Mouse (Mus musculus) kidney, adult 2 months (tissue): ENCODE data around the gene Mrps18b. TPM values are rescaled to one million over a fixed set of nuclear protein-coding genes. Genes with fewer than 3 reads are reported as not detected.
A peak's percentile ranks its signal among the peaks of the same experiment; 100 is the strongest.

Source experiments
- DNase-seq: peaks from one replicate; pipeline ENCODE4 v3.0.0; 2021
- H3K27ac ChIP-seq: fragments of 200-500 bp; 2 replicates; pipeline ENCODE4 v1.5.1; 2012; ENCODE audit warnings: low read depth, low read length, control low read depth, inconsistent platforms; ENCODE audit not compliant: insufficient read depth
- H3K27me3 ChIP-seq: fragments of 200-500 bp; replicated peaks from 2 replicates; pipeline ENCODE4 v1.6.1; 2012; ENCODE audit warnings: mild to moderate bottlenecking, moderate library complexity, low read length, inconsistent platforms; ENCODE audit not compliant: control insufficient read depth, insufficient read depth
- H3K36me3 ChIP-seq: fragments of 200-500 bp; 2 replicates; pipeline ENCODE4 v1.6.1; 2012; ENCODE audit warnings: mild to moderate bottlenecking, moderate library complexity, low read length, inconsistent platforms; ENCODE audit not compliant: control insufficient read depth, insufficient read depth
- H3K4me1 ChIP-seq: fragments of 200-500 bp; 2 replicates; pipeline ENCODE4 v1.6.1; 2011; ENCODE audit warnings: low read length; ENCODE audit not compliant: control insufficient read depth, insufficient read depth
- H3K4me3 ChIP-seq: fragments of 200-500 bp; 2 replicates; pipeline ENCODE4 v1.5.1; 2011; ENCODE audit warnings: mild to moderate bottlenecking, low read depth, low read length, control low read depth; ENCODE audit not compliant: insufficient read depth
- CTCF ChIP-seq: fragments of 200-500 bp; conservative IDR thresholded peaks from 2 replicates; pipeline ENCODE4 v1.5.1; 2011; ENCODE audit warnings: low read depth, mild to moderate bottlenecking, control low read depth, low read length, moderate library complexity, mixed read lengths; ENCODE audit not compliant: insufficient read depth, insufficient read length
- POLR2A ChIP-seq: fragments of 200-500 bp; IDR thresholded peaks from one replicate; pipeline ENCODE4 v1.6.1; 2011; ENCODE audit warnings: low read depth, low read length, control low read depth
- WGBS: fragments of 180-500 bp; shearing (Covaris S2); methylation state at CpG from one replicate; pipeline ENCODE4 v1.1.7; 2018; 5-methylcytosine and 5-hydroxymethylcytosine counted together
- polyA plus RNA-seq: library from polyadenylated mRNA; depleted of rRNA; stranded (reverse); fragments of >200 nt; gene quantifications from 2 replicates; pipeline ENCODE4 v1.2.3, GENCODE M21; 2012

Mrps18b gene
- polyA plus RNA-seq, 1 experiment = 91.4 TPM

DNA sequence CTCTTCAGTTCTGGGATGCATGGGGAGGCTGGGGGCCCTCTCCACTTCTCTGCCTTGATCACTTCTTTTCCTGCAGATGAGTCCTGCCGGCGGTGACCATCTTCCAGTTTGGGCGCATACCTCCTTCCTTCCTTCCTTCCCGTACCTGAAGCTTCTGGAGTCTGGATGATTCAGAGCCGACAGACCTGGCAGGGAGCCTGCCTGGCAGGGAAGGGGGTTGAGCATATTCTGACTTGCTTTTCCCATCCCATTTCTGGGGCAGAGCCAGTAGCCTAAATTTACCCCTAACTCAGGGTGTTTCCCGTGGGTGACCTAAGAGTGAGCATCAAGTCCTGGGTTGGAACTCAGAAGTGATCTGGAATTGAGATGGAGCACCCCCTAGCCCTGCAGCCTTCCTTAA is 41.5 kb downstream of the Mrps18b start:
- H3K27ac ChIP-seq = peak overlapping the region; percentile 31; the same call in 1 of the 2 replicates
- no peak overlapping the region for H3K4me3 ChIP-seq
- peak; percentile 73 for DNase-seq
- no peaks in the 10 kb centered on the region for H3K36me3 ChIP-seq
- H3K27me3 ChIP-seq = no peaks in the 10 kb centered on the region
- no peak for TF ChIP-seq CTCF
- no peak for TF ChIP-seq POLR2A
- 84% methylated on average over 6 of the region's 6 CpGs for WGBS
- no peaks in the 10 kb centered on the region; the same call in 1 of the 2 replicates for H3K4me1 ChIP-seq

DNA sequence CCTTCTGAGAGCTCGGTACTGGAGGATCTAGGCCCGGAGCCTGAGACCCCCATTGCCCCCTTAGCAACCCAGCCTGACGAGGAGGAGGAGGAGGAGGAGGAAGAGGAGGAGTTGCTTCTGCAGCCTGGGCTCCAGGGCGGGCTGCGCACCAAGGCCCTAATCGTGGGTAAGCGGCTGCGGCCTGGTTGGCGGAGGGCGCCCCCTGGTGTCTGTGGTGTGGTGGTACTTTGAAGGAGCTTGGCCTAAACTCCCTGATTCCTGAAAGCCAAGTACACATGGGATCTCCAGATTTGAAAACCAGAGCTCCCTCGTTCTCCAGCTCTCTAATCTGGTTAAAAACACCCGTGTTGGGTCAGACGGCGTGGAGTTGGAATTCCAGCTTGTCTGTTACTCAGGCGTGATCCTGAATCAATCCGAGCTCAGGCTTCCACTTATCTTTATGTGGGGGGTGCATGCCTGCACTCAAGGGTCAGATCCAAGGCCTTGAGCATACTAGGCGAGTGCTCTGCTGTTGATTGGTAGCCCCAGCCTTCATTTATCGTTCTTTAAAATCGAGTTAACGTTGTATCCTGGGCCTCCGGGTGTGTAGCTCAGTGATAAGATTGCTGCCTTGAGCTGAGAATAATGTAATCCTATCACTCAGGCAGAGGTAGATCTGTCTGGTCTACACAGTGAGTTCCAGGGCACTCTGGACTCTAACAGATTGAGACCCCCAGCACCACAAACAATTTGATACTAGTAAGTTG is 42.2 kb downstream of the Mrps18b start:
- Histone ChIP-seq H3K36me3 (no peaks in the 10 kb centered on the region), H3K27me3 (no peaks in the 10 kb centered on the region), H3K27ac (no peak overlapping the region), H3K4me3 (no peak overlapping the region), H3K4me1 (no peaks in the 10 kb centered on the region)
- TF ChIP-seq CTCF (peak; percentile 90), POLR2A (no peak)
- 27% methylated on average over 21 of the region's 21 CpGs for WGBS
- DNase-seq = peak; percentile 89

GRCm38 (mm10) chr17:35870884-35871696 is 45.1 kb downstream of the Mrps18b start:
- WGBS = 64% methylated on average over 8 of the region's 8 CpGs
- no peaks in the 10 kb centered on the region for H3K36me3 ChIP-seq
- H3K27me3 ChIP-seq = no peaks in the 10 kb centered on the region
- no peaks in the 10 kb centered on the region for H3K4me1 ChIP-seq
- TF ChIP-seq POLR2A (no peak), CTCF (peak; percentile 39; the same call in 1 of the 2 replicates)
- peak overlapping the region; percentile 58; the same call in 1 of the 2 replicates for H3K4me3 ChIP-seq
- no peak for DNase-seq
- peak overlapping the region; percentile 83; the same call in 1 of the 2 replicates for H3K27ac ChIP-seq

DNA sequence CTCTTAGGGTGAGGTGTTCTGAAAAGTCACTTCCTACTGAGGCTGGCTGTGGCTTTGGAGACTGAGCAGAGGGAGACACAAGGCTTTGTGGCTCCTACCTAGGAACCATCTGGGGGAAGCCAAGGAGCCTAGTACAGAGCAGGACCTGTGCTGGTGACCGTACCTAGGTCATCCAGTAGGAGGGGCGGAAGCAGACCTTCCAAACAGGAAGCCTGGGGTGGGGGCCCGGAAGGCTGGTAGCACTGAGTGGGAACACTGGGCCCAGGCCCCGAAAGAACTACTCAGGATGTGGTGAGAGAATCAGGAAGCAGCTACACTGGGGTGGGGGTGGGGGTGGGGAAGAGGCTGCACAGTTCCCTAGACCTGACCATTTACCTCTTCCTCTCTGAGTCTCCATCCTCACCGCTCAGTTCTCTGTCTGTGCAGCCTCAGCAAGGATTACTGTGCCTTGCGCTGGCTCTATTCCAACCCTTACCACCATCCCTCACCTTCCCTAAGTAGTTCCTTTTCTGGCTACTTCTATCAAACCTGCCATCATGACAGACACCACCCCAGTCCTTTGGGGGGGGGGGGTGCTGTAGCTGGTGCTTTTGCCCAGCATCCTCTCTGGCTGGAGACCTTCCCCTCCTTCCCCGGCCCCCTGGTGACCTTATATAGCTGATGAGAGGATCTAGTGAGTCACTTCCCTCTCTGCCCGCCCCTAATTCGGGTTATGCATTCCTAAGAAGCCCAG is 45.9 kb downstream of the Mrps18b start:
- peak; percentile 81 for DNase-seq
- 50% methylated on average over 9 of the region's 9 CpGs for WGBS
- TF ChIP-seq CTCF = no peak
- no peak for TF ChIP-seq POLR2A

DNA sequence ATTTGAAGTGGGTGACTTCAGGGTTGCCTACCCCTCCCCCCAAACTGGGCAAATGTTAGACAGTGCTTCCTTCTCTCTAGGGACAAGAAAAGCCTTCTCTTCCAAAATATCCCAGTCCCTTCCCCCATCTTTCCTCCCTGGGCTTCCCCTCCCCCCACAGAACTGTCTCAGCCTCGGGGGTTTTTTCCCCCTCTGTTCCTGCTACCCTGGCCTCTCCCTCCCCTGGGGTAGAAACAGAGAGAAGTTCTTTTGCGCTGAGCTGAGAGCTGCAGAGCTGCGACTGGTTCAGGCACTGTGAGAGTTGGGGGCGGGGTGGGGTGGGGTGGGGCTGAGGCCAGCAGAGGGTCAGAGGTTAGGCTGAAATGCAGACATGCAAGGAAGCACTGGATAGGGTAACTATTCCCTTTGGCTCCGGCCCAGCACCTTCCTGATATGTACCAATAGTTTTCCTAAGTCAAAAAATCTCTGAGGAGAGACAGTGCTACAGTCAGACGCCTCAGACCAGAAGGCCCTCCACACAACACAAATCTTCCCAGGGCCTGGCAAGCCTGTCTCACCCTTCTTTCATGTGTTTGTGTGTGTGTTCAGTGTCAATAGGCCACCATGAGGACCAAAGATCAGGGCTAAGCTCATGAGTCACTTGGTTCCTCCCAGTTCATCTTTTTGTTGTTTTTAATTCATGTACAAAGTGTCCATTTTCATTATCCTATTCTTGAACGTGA is 46.7 kb downstream of the Mrps18b start:
- Histone ChIP-seq H3K4me3 (peak overlapping the region; percentile 58), H3K27ac (peak overlapping the region; percentile 79), H3K36me3 (no peaks in the 10 kb centered on the region), H3K4me1 (no peaks in the 10 kb centered on the region; the same call in 1 of the 2 replicates), H3K27me3 (no peaks in the 10 kb centered on the region)
- peak; percentile 66 for DNase-seq
- 17% methylated on average over 7 of the region's 7 CpGs for WGBS
- TF ChIP-seq CTCF = no peak
- no peak for TF ChIP-seq POLR2A

More for the DNA sequence above, 45.9 kb downstream of the Mrps18b start:
- Histone ChIP-seq H3K27me3 (no peaks in the 10 kb centered on the region), H3K4me3 (peak overlapping the region; percentile 58), H3K27ac (peak overlapping the region; percentile 83), H3K4me1 (no peaks in the 10 kb centered on the region), H3K36me3 (no peaks in the 10 kb centered on the region)

- DNase-seq = no peak
- Histone ChIP-seq H3K4me3 (peak overlapping the region; percentile 58), H3K27ac (peak overlapping the region; percentile 36), H3K36me3 (no peaks in the 10 kb centered on the region), H3K27me3 (no peaks in the 10 kb centered on the region), H3K4me1 (no peaks in the 10 kb centered on the region; the same call in 1 of the 2 replicates)
- TF ChIP-seq CTCF (no peak), POLR2A (no peak)
- 21% methylated on average over 7 of the region's 7 CpGs for WGBS
These were observed 47.2 kb downstream of the Mrps18b start for GRCm38 (mm10) chr17:35868961-35869345.
